Mouse (Mus musculus) cerebellum, adult 2 months (tissue): Measurements from ENCODE around the gene Hmx2. TPM values are rescaled to one million over a fixed set of nuclear protein-coding genes. Genes with fewer than 3 reads are reported as not detected.

Experiments used
- DNase-seq, 2 experiments: peaks; one replicate each; pipeline ENCODE4 v3.0.0; 2021
- H3K27ac ChIP-seq: fragments of 200-500 bp; 2 replicates; pipeline ENCODE4 v1.5.1; 2012; ENCODE audit warnings: low read length, control low read depth, inconsistent platforms; ENCODE audit not compliant: insufficient read depth
- H3K27me3 ChIP-seq: fragments of 200-500 bp; 2 replicates; pipeline ENCODE4 v1.6.1; 2012; ENCODE audit warnings: inconsistent platforms, mild to moderate bottlenecking, low read length, moderate library complexity; ENCODE audit not compliant: control insufficient read depth, insufficient read depth
- H3K4me1 ChIP-seq: fragments of 200-500 bp; 2 replicates; pipeline ENCODE4 v1.6.1; 2011; ENCODE audit warnings: low read length; ENCODE audit not compliant: control insufficient read depth, insufficient read depth
- H3K4me3 ChIP-seq: fragments of 200-500 bp; replicated peaks from 2 replicates; pipeline ENCODE3; 2011; ENCODE audit warnings: mild to moderate bottlenecking, low read depth, low read length, control low read depth; ENCODE audit not compliant: insufficient read depth
- CTCF ChIP-seq: fragments of 200-500 bp; IDR thresholded peaks from 2 replicates; pipeline ENCODE4 v1.5.1; 2011; ENCODE audit warnings: low read depth, mild to moderate bottlenecking, control low read depth, low read length, moderate library complexity, borderline replicate concordance; ENCODE audit not compliant: insufficient read depth
- POLR2A ChIP-seq: fragments of 200-500 bp; IDR thresholded peaks from 2 replicates; pipeline ENCODE4 v1.6.1; 2011; ENCODE audit warnings: low read length, control low read depth, borderline replicate concordance; ENCODE audit not compliant: insufficient read depth
- WGBS: fragments of 180-500 bp; shearing (Covaris S2); methylation state at CpG from one replicate; pipeline ENCODE4 v1.1.7; 2018; 5-methylcytosine and 5-hydroxymethylcytosine counted together
- polyA plus RNA-seq: library from polyadenylated mRNA; depleted of rRNA; stranded (reverse); fragments of >200 nt; gene quantifications from 2 replicates; pipeline ENCODE4 v1.2.3, GENCODE M21; 2012

Gene Hmx2
- polyA plus RNA-seq, 1 experiment: not detected

DNA sequence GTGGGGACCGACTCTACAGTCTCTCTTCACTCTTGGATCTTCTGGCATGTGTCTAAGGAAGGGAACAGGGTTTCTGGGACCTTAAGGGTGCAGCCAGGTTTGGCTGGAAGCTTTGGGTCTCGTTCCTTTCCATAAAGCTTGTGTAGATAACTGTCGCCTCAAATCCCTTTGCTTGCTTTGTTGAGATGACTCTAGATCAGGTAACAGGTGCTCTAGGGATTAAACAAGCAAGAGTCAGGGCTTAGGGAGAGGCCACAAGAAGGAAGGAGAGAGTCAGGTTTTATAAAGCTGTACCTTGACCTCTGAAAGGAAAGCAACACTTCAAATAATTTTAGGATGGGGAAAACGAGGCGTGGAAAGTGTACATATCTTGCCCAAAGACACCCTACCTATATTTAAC is 4.2 kb downstream of the Hmx2 start:
- peaks cover 22% of the 10 kb centered on the region; the same call in 1 of the 2 replicates for H3K27me3 ChIP-seq
- TF ChIP-seq POLR2A (no peak), CTCF (no peak)
- no peak overlapping the region for H3K4me3 ChIP-seq
- no peak for DNase-seq
- H3K4me1 ChIP-seq: no peaks in the 10 kb centered on the region
- 3% methylated on average over 5 of the region's 5 CpGs for WGBS
- no peak overlapping the region for H3K27ac ChIP-seq

GRCm38 (mm10) chr7:131553771-131554175 is 5.2 kb downstream of the Hmx2 start:
- TF ChIP-seq POLR2A (no peak), CTCF (no peak)
- WGBS: under 1% methylated on average over 39 of the region's 39 CpGs
- H3K27me3 ChIP-seq: peaks cover 19% of the 10 kb centered on the region; the same call in 1 of the 2 replicates
- no peak overlapping the region for H3K27ac ChIP-seq
- peak in 1 of 2 experiments; percentile 33 for DNase-seq
- no peak overlapping the region for H3K4me3 ChIP-seq
- no peaks in the 10 kb centered on the region for H3K4me1 ChIP-seq

GRCm38 (mm10) chr7:131554341-131555180 is 6.0 kb downstream of the Hmx2 start:
- under 1% methylated on average over 45 of the region's 45 CpGs for WGBS
- DNase-seq: peak in 1 of 2 experiments; percentile 27
- H3K4me3 ChIP-seq: no peak overlapping the region

GRCm38 (mm10) chr7:131555301-131556081 is 6.9 kb downstream of the Hmx2 start:
- Histone ChIP-seq H3K27ac (no peak overlapping the region), H3K4me1 (no peaks in the 10 kb centered on the region), H3K27me3 (peaks cover 17% of the 10 kb centered on the region; the same call in 1 of the 2 replicates), H3K4me3 (no peak overlapping the region)
- TF ChIP-seq POLR2A (no peak), CTCF (no peak)
- WGBS: 2% methylated on average over 68 of the region's 68 CpGs
- peak; percentile 19 to 55 for DNase-seq

More at GRCm38 (mm10) chr7:131554341-131555180, 6.0 kb downstream of the Hmx2 start:
- H3K4me1 ChIP-seq: no peaks in the 10 kb centered on the region
- peaks cover 18% of the 10 kb centered on the region; the same call in 1 of the 2 replicates for H3K27me3 ChIP-seq
- TF ChIP-seq POLR2A (no peak), CTCF (no peak)
- H3K27ac ChIP-seq: no peak overlapping the region

GRCm38 (mm10) chr7:131556116-131556515 is 7.5 kb downstream of the Hmx2 start:
- no peak overlapping the region for H3K4me3 ChIP-seq
- H3K27ac ChIP-seq: no peak overlapping the region
- peaks cover 15% of the 10 kb centered on the region; the same call in 1 of the 2 replicates for H3K27me3 ChIP-seq
- no peaks in the 10 kb centered on the region; the same call in 1 of the 2 replicates for H3K4me1 ChIP-seq
- 4% methylated on average over 9 of the region's 9 CpGs for WGBS
- no peak for TF ChIP-seq POLR2A
- TF ChIP-seq CTCF: no peak
- no peak for DNase-seq

DNA sequence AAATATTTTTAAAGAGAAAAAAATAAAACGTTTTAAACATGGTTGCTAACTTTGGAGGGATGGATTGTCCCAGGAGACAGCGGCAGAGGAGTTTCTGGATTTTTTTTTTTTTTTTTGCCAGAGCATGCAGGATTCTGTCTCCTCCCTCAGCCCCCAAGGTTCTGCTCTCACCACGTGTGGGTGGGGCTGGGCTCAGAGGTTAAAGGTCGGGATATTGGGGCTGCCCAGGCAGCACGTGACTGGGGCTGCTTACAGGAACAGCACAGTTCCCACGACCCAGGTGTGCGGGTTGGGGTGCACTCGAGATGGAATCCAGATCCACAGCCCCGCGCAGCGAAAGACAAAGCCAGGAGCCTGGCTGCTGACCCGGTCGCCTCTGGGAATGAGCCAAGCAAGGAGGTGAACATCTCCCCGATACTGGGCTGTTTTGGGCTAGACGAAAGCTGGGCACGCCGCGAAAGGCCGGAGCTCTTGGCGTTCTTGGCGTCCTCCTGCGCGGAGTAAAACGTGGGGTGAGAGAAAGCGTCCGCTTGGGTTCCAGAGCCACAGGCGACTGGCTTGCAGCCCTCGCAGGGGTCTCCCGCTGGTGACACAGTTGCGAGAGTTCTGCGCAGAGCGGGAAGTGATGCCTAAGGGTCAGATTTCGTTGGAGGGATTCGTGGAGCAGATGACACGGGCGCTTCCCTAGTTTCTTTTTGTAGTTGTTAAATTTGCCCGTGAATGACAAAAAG is 8.1 kb downstream of the Hmx2 start:
- H3K27me3 ChIP-seq: peaks cover 15% of the 10 kb centered on the region; the same call in 1 of the 2 replicates
- 4% methylated on average over 37 of the region's 37 CpGs for WGBS
- no peaks in the 10 kb centered on the region; the same call in 1 of the 2 replicates for H3K4me1 ChIP-seq
- H3K4me3 ChIP-seq: no peak overlapping the region
- peak in 1 of 2 experiments; percentile 46 for DNase-seq
- TF ChIP-seq POLR2A: no peak
- no peak for TF ChIP-seq CTCF
- no peak overlapping the region for H3K27ac ChIP-seq

GRCm38 (mm10) chr7:131557751-131558150 is 9.2 kb downstream of the Hmx2 start:
- no peak for DNase-seq
- no peak overlapping the region for H3K4me3 ChIP-seq
- TF ChIP-seq POLR2A (no peak), CTCF (no peak)
- H3K27ac ChIP-seq: no peak overlapping the region
- H3K4me1 ChIP-seq: no peaks in the 10 kb centered on the region; the same call in 1 of the 2 replicates
- WGBS: 65% methylated on average over 2 of the region's 2 CpGs
- H3K27me3 ChIP-seq: peaks cover 15% of the 10 kb centered on the region; the same call in 1 of the 2 replicates
